Mouse (Mus musculus) thymus, adult 2 months (tissue): ENCODE data around the gene Gm1123.

Experiments
- CTCF ChIP-seq: fragments of 200-500 bp; IDR thresholded peaks from 2 replicates; pipeline ENCODE4 v1.5.1; 2012; ENCODE audit warnings: mild to moderate bottlenecking, control low read depth, low read length, moderate library complexity, borderline replicate concordance; ENCODE audit not compliant: control insufficient read depth, poor library complexity, insufficient read depth; ENCODE audit errors: extremely low read depth
- POLR2A ChIP-seq: fragments of 200-500 bp; IDR thresholded peaks from 2 replicates; pipeline ENCODE4 v1.6.1; 2012; ENCODE audit warnings: mild to moderate bottlenecking, low read length, control low read depth, moderate library complexity; ENCODE audit not compliant: control insufficient read depth, poor library complexity, insufficient read depth; ENCODE audit errors: extremely low read depth

- no peak for TF ChIP-seq POLR2A
- TF ChIP-seq CTCF: no peak
Observed at GRCm38 (mm10) chr9:99074462-99074861, 38.9 kb upstream of the Gm1123 start.
